Comparison of ENCODE assay signal across 16 mouse cellular contexts in genomic region chrX:164258057-164258456, GRCm38 (mm10). TPM values are rescaled to one million over a fixed set of nuclear protein-coding genes. Genes with fewer than 3 reads are reported as not detected.
A peak's percentile ranks its signal among the peaks of the same experiment; 100 is the strongest.
DNase-seq lines count a peak whose midpoint lies in the region; ATAC-seq and TF ChIP-seq lines count a peak whose summit lies in the region.
"Had no signal": no experiment of that assay in that cellular context is flagged by ENCODE, and none has a peak within 500 bp of the region (broad histone marks: within the 10 kb centered on the region; RNA-seq: fewer than 3 reads in every experiment).

Bmx (minus strand) TSS chrX:164258193.

- dilution Hi-C loops in CH12.LX (cut with MboI; ENCODE audit: extremely low pct_ligation_motif_present, extremely low pct_unique_long_range_greater_than_20kb, low sequenced_read_pairs) = no loop called here

- H3K27ac ChIP-seq in heart, embryonic 12.5 days (ENCODE audit: poor library complexity, severe bottlenecking) = peak within 1 kb of the TSS; percentile 70
- no peak within 1 kb of the TSS for H3K27ac ChIP-seq in CH12.LX (ENCODE audit: insufficient read depth, low read depth)
- 0 out of 2 replicates have a peak within 1 kb of the TSS, but pooled peaks have one; percentile 29 for H3K27ac ChIP-seq in limb, embryonic 12.5 days
- H3K27ac ChIP-seq: forebrain, embryonic 10.5 days; liver, embryonic 15.5 days; neural tube, embryonic 13.5 days had no signal

- no peak within 1 kb of the TSS; the same call in 1 of the 2 replicates for H3K9ac ChIP-seq in heart, embryonic 12.5 days
- no peak within 1 kb of the TSS for H3K9ac ChIP-seq in CH12.LX (ENCODE audit: insufficient read depth, low read depth)
- H3K9ac ChIP-seq in limb, embryonic 12.5 days (replicated peaks) = no peak within 1 kb of the TSS
- H3K9ac ChIP-seq: liver, embryonic 15.5 days; neural tube, embryonic 13.5 days had no signal

- no peak for TF ChIP-seq POLR2A in CH12.LX (IDR thresholded peaks at IDR 0.05; ENCODE audit: low read depth, low read length)

- no peak for TF ChIP-seq CTCF in CH12.LX (conservative IDR thresholded peaks at IDR 0.05 in 1 of 2, IDR thresholded peaks at IDR 0.05 in 1 of 2; ENCODE audit: low read depth in 2 of 2, low read length in 2 of 2)

- 36% methylated on average over 8 of the region's 8 CpGs for WGBS in heart, embryonic 12.5 days
- 59% methylated on average over 8 of the region's 8 CpGs for WGBS in limb, embryonic 12.5 days

- DNase-seq in heart, postnatal 4 days = no peak
- no peak for DNase-seq in CH12.LX (ENCODE audit: extremely low read depth)
- DNase-seq in cerebellum, adult 8-10 months = no peak
- no peak for DNase-seq in T-cell, adult 2 months (ENCODE audit: low spot score)
- DNase-seq: adrenal gland, postnatal 36 days; cerebellum, adult 18-20 months; layer of hippocampus, postnatal 36 days; retina, postnatal 1 day; thymus, postnatal 14 days had no signal

- no peak for TF ChIP-seq RAD21 in CH12.LX (IDR thresholded peaks at IDR 0.05; ENCODE audit: low read depth, low read length)

- H3K9me3 ChIP-seq in heart, embryonic 12.5 days (replicated peaks) = no peaks in the 10 kb centered on the region
- H3K9me3 ChIP-seq in CH12.LX (replicated peaks; ENCODE audit: low read length) = no peaks in the 10 kb centered on the region
- no peaks in the 10 kb centered on the region for H3K9me3 ChIP-seq in limb, embryonic 12.5 days
- H3K9me3 ChIP-seq: forebrain, embryonic 10.5 days; liver, embryonic 15.5 days; neural tube, embryonic 13.5 days had no signal

- no peaks in the 10 kb centered on the region for H3K36me3 ChIP-seq in heart, embryonic 12.5 days
- H3K36me3 ChIP-seq in CH12.LX (replicated peaks in 1 of 2; ENCODE audit: control insufficient read depth in 1 of 2, insufficient read depth in 1 of 2, low read length in 1 of 2) = no peaks in the 10 kb centered on the region
- H3K36me3 ChIP-seq in limb, embryonic 12.5 days = no peaks in the 10 kb centered on the region
- H3K36me3 ChIP-seq: forebrain, embryonic 10.5 days; liver, embryonic 15.5 days; neural tube, embryonic 13.5 days had no signal

- no peak for TF ChIP-seq EP300 in CH12.LX (IDR thresholded peaks at IDR 0.05; ENCODE audit: low read length)

- H3K4me3 ChIP-seq in heart, embryonic 12.5 days = peak within 1 kb of the TSS; percentile 23; the same call in 1 of the 2 replicates
- no peak within 1 kb of the TSS for H3K4me3 ChIP-seq in CH12.LX (replicated peaks in 1 of 3; ENCODE audit: low read depth in 2 of 3, low read length in 2 of 3, poor library complexity in 1 of 3)
- no peak within 1 kb of the TSS for H3K4me3 ChIP-seq in limb, embryonic 12.5 days (replicated peaks)
- H3K4me3 ChIP-seq: forebrain, embryonic 10.5 days; liver, embryonic 15.5 days; neural tube, embryonic 13.5 days had no signal

- H3K4me1 ChIP-seq in heart, embryonic 12.5 days (replicated peaks) = no peaks in the 10 kb centered on the region
- H3K4me1 ChIP-seq in CH12.LX (ENCODE audit: control insufficient read depth in 1 of 2, insufficient read depth in 2 of 2) = peaks cover 0 to 23% of the 10 kb centered on the region in 2 experiments; a peak in 2 of 4 replicates
- H3K4me1 ChIP-seq in limb, embryonic 12.5 days (replicated peaks) = no peaks in the 10 kb centered on the region
- H3K4me1 ChIP-seq: forebrain, embryonic 10.5 days; liver, embryonic 15.5 days; neural tube, embryonic 13.5 days had no signal

- ATAC-seq in heart, embryonic 12.5 days (ENCODE audit: insufficient number of reproducible peaks, low FRiP score) = peak; percentile 76
- peak; percentile 73 for ATAC-seq in granulocyte monocyte progenitor cell, adult 5-6 weeks (replicated peaks; ENCODE audit: poor library complexity, severe bottlenecking)
- ATAC-seq in limb, embryonic 12.5 days (ENCODE audit: insufficient number of reproducible peaks, insufficient read depth, low FRiP score, low TSS enrichment, low read depth) = no peak
- no peak for ATAC-seq in cerebellum, adult (ENCODE audit: insufficient number of reproducible peaks, low FRiP score, low TSS enrichment)

- H3K27me3 ChIP-seq in heart, embryonic 12.5 days (replicated peaks) = no peaks in the 10 kb centered on the region
- H3K27me3 ChIP-seq in CH12.LX (replicated peaks) = no peaks in the 10 kb centered on the region
- peaks cover 50% of the 10 kb centered on the region for H3K27me3 ChIP-seq in limb, embryonic 12.5 days

- no peaks in the 10 kb centered on the region for H3K79me2 ChIP-seq in CH12.LX (replicated peaks; ENCODE audit: control insufficient read depth, extremely low read depth, insufficient read depth, poor library complexity, severe bottlenecking)

- in situ Hi-C loops in CH12.LX (cut with MboI; ENCODE audit: low pct_ligation_motif_present, low pct_unique_long_range_greater_than_20kb, low sequenced_read_pairs) = no loop called here

- peak within 1 kb of the TSS; percentile 50 for H3K4me2 ChIP-seq in heart, embryonic 12.5 days
- H3K4me2 ChIP-seq in CH12.LX (ENCODE audit: insufficient read depth, low read depth, poor library complexity, severe bottlenecking) = peak within 1 kb of the TSS; percentile 37
- peak within 1 kb of the TSS; percentile 19; the same call in 1 of the 2 replicates for H3K4me2 ChIP-seq in limb, embryonic 12.5 days
- H3K4me2 ChIP-seq: liver, embryonic 15.5 days; neural tube, embryonic 13.5 days had no signal

TF ChIP-seq in CH12.LX, 34 proteins besides CTCF, POLR2A, EP300 and RAD21:
- no peak for TF ChIP-seq ETS1 (conservative IDR thresholded peaks at IDR 0.05; ENCODE audit: low read depth, low read length)
- no peak for TF ChIP-seq MAFK (IDR thresholded peaks at IDR 0.05; ENCODE audit: insufficient replicate concordance, low read length)
- no peak for TF ChIP-seq NRF1 (IDR thresholded peaks at IDR 0.05; ENCODE audit: low read depth, low read length)
- no peak for TF ChIP-seq CHD2 (IDR thresholded peaks at IDR 0.05; ENCODE audit: low read length)
- no peak for TF ChIP-seq HCFC1 (IDR thresholded peaks at IDR 0.05; ENCODE audit: low read depth, low read length)
- no peak for TF ChIP-seq ZKSCAN1 (IDR thresholded peaks at IDR 0.05; ENCODE audit: borderline replicate concordance, low read depth, low read length)
- TF ChIP-seq E2F4 (IDR thresholded peaks at IDR 0.05; ENCODE audit: insufficient replicate concordance, low read depth, low read length) = no peak
- no peak for TF ChIP-seq USF2 (conservative IDR thresholded peaks at IDR 0.05; ENCODE audit: low read depth, low read length)
- no peak for TF ChIP-seq PAX5 (IDR thresholded peaks at IDR 0.05; ENCODE audit: low read length)
- TF ChIP-seq MAZ (IDR thresholded peaks at IDR 0.05; ENCODE audit: low read depth, low read length) = no peak
- no peak for TF ChIP-seq MXI1 (IDR thresholded peaks at IDR 0.05; ENCODE audit: low read depth, low read length)

RNA-seq across cellular contexts. Expression of gene Bmx, which starts in this region (rescaled TPM):
- polyA plus RNA-seq in heart, embryonic 12.5 days (2016; fragmentation: Nextera tagmentation; extraction: Ambion mirVana) = 8.7 and 8.8 TPM in 2 replicates
- 1 to 10 TPM; 4.3 to 4.6 TPM for total RNA-seq in heart, postnatal 4 days (2021)
- total RNA-seq in CH12.LX (2012; rRNA removed) (not detected in 2 replicates), CH12.LX (2014; rRNA removed) (0.08 TPM in 1 of 2 replicates, not detected in the other)
- not detected in 2 replicates for polyA plus RNA-seq in CH12.LX (2012; ENCODE audit: insufficient read length, low read depth)
- total RNA-seq in granulocyte monocyte progenitor cell, adult 5-6 weeks (2014; fragmentation: Nextera tagmentation) = 4.7 and 5.5 TPM in 2 replicates
- 5.0 and 10.1 TPM in 2 replicates for total RNA-seq in granulocyte monocyte progenitor cell, adult 5-6 weeks (2017)
- polyA plus RNA-seq in limb, embryonic 12.5 days (2016; fragmentation: Nextera tagmentation; extraction: Ambion mirVana) = 0.24 and 0.58 TPM in 2 replicates

Comparison
In these comparisons a context has a peak if more than half of its experiments do, and no peak if none do; other contexts are left out.
1. RNA of gene Bmx (total RNA-seq): 4.7 to 10.1 TPM in granulocyte monocyte progenitor cell, adult 5-6 weeks and 4.3 to 4.6 TPM in heart, postnatal 4 days; 0.08 TPM in CH12.LX; every median in the first group is over 4 times any median in the second.
2. ATAC-seq: peak in heart, embryonic 12.5 days (single experiment) and granulocyte monocyte progenitor cell, adult 5-6 weeks (single experiment); none in limb, embryonic 12.5 days (single experiment) and cerebellum, adult (single experiment).
3. Peak in every context shown above with its lines, with median percentiles within 50 percentile points of each other: H3K4me2 ChIP-seq.